Mouse (Mus musculus) liver, embryonic 14.5 days (tissue): Measurements from ENCODE around the gene G6pc2. TPM values are rescaled to one million over a fixed set of nuclear protein-coding genes. Genes with fewer than 3 reads are reported as not detected.

Experiments
- ATAC-seq: fragments of 200-750 bp; cut with Nextera tagmentation; 2 replicates; pipeline ENCODE4 v1.8.0; 2017; ENCODE audit warnings: moderate number of reproducible peaks, mild to moderate bottlenecking, moderate library complexity; ENCODE audit not compliant: insufficient read depth
- DNase-seq, 3 experiments: peaks; one replicate each; pipeline ENCODE4 v3.0.0-alpha.2; 2012 to 2013; ENCODE audit warnings: low read depth in 3 of 3, low spot score in 3 of 3
- H3K27ac ChIP-seq: fragments of 300-500 bp; sonication (generic); 2 replicates; pipeline ENCODE4 v1.5.1; 2014; ENCODE audit warnings: moderate library complexity, mild to moderate bottlenecking, control low read depth, inconsistent platforms
- H3K27me3 ChIP-seq: fragments of 300-500 bp; sonication (generic); 2 replicates; pipeline ENCODE4 v1.6.1; 2014; ENCODE audit warnings: mild to moderate bottlenecking, low read length, moderate library complexity; ENCODE audit not compliant: control insufficient read depth, insufficient read depth
- H3K36me3 ChIP-seq: fragments of 300-500 bp; sonication (generic); replicated peaks from 2 replicates; pipeline ENCODE4 v1.6.1; 2014; ENCODE audit warnings: low read depth; ENCODE audit not compliant: control insufficient read depth, insufficient read depth
- H3K4me1 ChIP-seq, 2 experiments: fragments of 200-500 bp in 1 of 2; fragments of 300-500 bp in 1 of 2; sonication (generic) in 1 of 2; replicated peaks; 2 replicates each; pipeline ENCODE4 v1.6.1; 2012 to 2014; ENCODE audit warnings: antibody characterized with exemption in 1 of 2, inconsistent platforms in 1 of 2, low read length in 1 of 2; ENCODE audit not compliant: control insufficient read depth in 2 of 2, insufficient read depth in 2 of 2
- H3K4me2 ChIP-seq: fragments of 300-500 bp; sonication (generic); 2 replicates; pipeline ENCODE4 v1.6.1; 2014; ENCODE audit warnings: low read depth, mild to moderate bottlenecking, control low read depth, moderate library complexity
- H3K4me3 ChIP-seq, 2 experiments: fragments of 200-500 bp in 1 of 2; fragments of 300-500 bp in 1 of 2; sonication (generic) in 1 of 2; 2 replicates each; pipeline ENCODE4 v1.5.1; 2012 to 2014; ENCODE audit warnings: low read depth in 2 of 2, low read length in 2 of 2, mild to moderate bottlenecking in 2 of 2, control low read depth in 1 of 2, inconsistent platforms in 1 of 2, moderate library complexity in 1 of 2; ENCODE audit not compliant: insufficient read depth in 1 of 2
- H3K9ac ChIP-seq: fragments of 300-500 bp; sonication (generic); replicated peaks from 2 replicates; pipeline ENCODE4 v1.6.1; 2014; ENCODE audit warnings: mild to moderate bottlenecking, control low read depth, moderate library complexity
- H3K9me3 ChIP-seq: fragments of 300-500 bp; sonication (generic); 2 replicates; pipeline ENCODE4 v1.6.1; 2016; ENCODE audit warnings: low read length, mixed read lengths; ENCODE audit not compliant: control insufficient read depth
- CTCF ChIP-seq: IDR thresholded peaks from 2 replicates; pipeline ENCODE4 v1.5.1; 2016; ENCODE audit warnings: antibody characterized with exemption, low read depth, control low read depth
- EP300 ChIP-seq: IDR thresholded peaks from 2 replicates; pipeline ENCODE4 v1.6.1; 2016; ENCODE audit warnings: antibody characterized with exemption, low read depth
- WGBS: fragments of 180-500 bp; shearing (Covaris S2); extraction: QIAGEN DNeasy Blood & Tissue Kit; methylation state at CpG from one replicate; pipeline ENCODE4 v1.1.7; 2014; ENCODE audit not compliant: insufficient replicate concordance; 5-methylcytosine and 5-hydroxymethylcytosine counted together
- polyA plus RNA-seq, 2 experiments: library from polyadenylated mRNA; depleted of rRNA in 1 of 2; stranded (reverse) in 1 of 2; unstranded in 1 of 2; fragments of >200 nt; fragmentation: Nextera tagmentation in 1 of 2; extraction: Ambion mirVana in 1 of 2; gene quantifications; 2 replicates each; pipeline versions ENCODE4 v1.2.1 to v1.2.3; 2012 to 2014

G6pc2 gene
- polyA plus RNA-seq (2012; rRNA removed) (not detected in 2 replicates), polyA plus RNA-seq (2014; fragmentation: Nextera tagmentation; extraction: Ambion mirVana) (not detected in 2 replicates)

DNA sequence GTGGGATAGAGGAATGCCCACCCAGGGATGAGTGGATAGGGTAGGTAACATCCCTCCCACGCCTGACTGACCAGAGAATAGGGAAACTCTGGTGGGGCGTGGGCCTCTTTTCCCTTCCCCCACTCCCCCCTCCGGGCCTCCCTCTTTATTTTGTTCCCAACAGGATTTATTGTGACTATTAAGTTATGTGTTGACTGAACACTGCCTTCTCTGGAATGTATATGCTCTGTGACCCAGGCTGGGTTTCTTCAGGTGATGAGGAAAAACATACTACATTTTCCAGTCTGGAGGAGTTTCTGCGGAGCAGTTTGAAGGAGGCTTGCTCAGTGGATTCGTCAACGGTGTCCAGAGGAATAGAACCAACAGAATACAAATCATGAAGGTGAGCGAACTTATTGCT lies at the start of gene G6pc2:
Gene G6pc2, plus strand, starts transcription at position 301 of the 400 bp plus-strand sequence.
- ATAC-seq = no peak

GRCm38 (mm10) chr2:69170395-69171077 lies 40.3 kb upstream of the G6pc2 start:
- 60% methylated on average over 9 of the region's 9 CpGs for WGBS
- ATAC-seq = no peak
- TF ChIP-seq EP300 (no peak), CTCF (no peak)
- Histone ChIP-seq H3K4me2 (no peak overlapping the region), H3K4me3 (no peak overlapping the region), H3K36me3 (no peaks in the 10 kb centered on the region), H3K27me3 (no peaks in the 10 kb centered on the region), H3K4me1 (no peaks in the 10 kb centered on the region), H3K9ac (no peak overlapping the region), H3K27ac (no peak overlapping the region), H3K9me3 (no peaks in the 10 kb centered on the region)
- no peak for DNase-seq

More for the DNA sequence above, at the start of gene G6pc2:
- H3K36me3 ChIP-seq = no peaks in the 10 kb centered on the region
- no peak within 1 kb of the TSS for H3K4me3 ChIP-seq
- 57% methylated on average over 7 of the region's 7 CpGs for WGBS
- no peak for TF ChIP-seq EP300
- TF ChIP-seq CTCF = no peak
- H3K27me3 ChIP-seq = no peaks in the 10 kb centered on the region
- no peak within 1 kb of the TSS for H3K4me2 ChIP-seq
- H3K9me3 ChIP-seq = no peaks in the 10 kb centered on the region
- no peak within 1 kb of the TSS for H3K27ac ChIP-seq
- H3K9ac ChIP-seq = no peak within 1 kb of the TSS
- peaks cover 2 to 3% of the 10 kb centered on the region in 2 experiments; a peak in 3 of 4 replicates for H3K4me1 ChIP-seq
- no peak for DNase-seq

DNA sequence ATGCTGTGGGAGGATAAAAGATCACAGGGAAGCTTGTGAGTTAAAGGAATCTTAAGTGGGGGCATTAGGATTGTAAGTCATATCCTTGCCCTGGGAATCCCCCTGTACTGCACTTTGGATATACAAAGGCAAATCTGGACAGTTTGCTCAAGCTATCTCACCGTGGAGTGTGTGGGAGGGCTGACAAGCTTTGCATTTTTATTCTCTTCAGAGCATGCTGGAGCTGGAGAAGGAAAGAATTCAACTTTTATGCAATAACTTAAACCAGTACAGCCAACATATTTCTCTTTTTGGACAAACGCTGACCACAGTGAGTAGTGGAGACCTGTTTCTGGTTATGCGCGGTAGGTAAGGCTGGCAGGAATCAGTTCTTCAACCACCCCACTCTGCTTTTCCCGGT lies 35.6 kb upstream of the G6pc2 start:
- no peaks in the 10 kb centered on the region for H3K4me1 ChIP-seq
- no peak for TF ChIP-seq EP300
- no peaks in the 10 kb centered on the region for H3K36me3 ChIP-seq
- H3K4me2 ChIP-seq = no peak overlapping the region
- ATAC-seq = no peak
- WGBS = 82% methylated on average over 5 of the region's 5 CpGs
- no peaks in the 10 kb centered on the region for H3K9me3 ChIP-seq
- DNase-seq = no peak
- H3K27ac ChIP-seq = no peak overlapping the region
- no peak overlapping the region for H3K9ac ChIP-seq
- H3K27me3 ChIP-seq = no peaks in the 10 kb centered on the region
- no peak overlapping the region for H3K4me3 ChIP-seq

DNA sequence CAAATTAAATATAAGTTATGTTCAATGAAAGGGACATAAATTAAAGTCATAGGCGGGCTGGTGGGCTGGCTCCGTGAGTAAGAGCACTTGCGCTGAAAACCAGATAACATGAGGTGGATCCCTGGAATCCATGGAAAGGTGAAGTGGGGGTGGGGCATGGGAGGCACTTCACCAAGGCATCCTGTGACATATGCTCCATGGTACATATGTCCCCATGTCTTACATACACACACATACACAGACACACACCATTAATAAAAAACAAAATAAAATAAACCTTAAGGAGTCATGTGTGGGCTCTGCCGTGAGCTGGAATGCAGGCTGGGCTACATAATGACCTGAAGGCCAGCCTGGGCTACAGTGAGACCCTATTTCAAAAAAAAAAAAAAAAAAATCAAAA lies 31.2 kb upstream of the G6pc2 start:
- DNase-seq (no peak), ATAC-seq (no peak)
- Histone ChIP-seq H3K36me3 (no peaks in the 10 kb centered on the region), H3K27ac (no peak overlapping the region), H3K4me3 (no peak overlapping the region), H3K27me3 (no peaks in the 10 kb centered on the region), H3K4me1 (no peaks in the 10 kb centered on the region), H3K4me2 (no peak overlapping the region), H3K9me3 (no peaks in the 10 kb centered on the region), H3K9ac (no peak overlapping the region)
- WGBS = 75% methylated on average over 4 of the region's 4 CpGs
- no peak for TF ChIP-seq EP300
- no peak for TF ChIP-seq CTCF

DNA sequence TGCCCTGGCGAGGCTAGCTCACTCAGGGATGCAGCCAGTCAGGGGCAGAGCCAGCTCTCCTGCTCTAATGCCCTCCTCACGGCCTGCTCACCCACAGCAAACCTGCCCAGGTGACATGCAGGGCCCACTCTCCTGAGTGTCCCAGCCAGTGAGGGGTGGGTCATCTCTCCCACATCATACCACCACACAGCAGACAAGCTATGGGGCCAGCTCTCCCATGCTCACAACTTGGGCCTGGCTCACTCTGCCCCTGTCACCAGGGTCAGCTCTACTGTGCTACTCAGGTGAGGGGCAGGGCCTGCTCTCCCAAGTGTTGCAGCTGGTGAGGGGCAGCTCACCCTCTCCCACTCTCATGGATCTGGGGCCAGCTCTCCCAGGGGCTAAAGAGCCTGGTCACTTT lies 22.9 kb upstream of the G6pc2 start:
- no peak for TF ChIP-seq EP300
- no peak for TF ChIP-seq CTCF
- Histone ChIP-seq H3K4me3 (no peak overlapping the region), H3K4me2 (no peak overlapping the region), H3K27ac (no peak overlapping the region), H3K9me3 (no peaks in the 10 kb centered on the region), H3K9ac (no peak overlapping the region), H3K27me3 (no peaks in the 10 kb centered on the region), H3K36me3 (peaks cover 9% of the 10 kb centered on the region), H3K4me1 (peaks cover 0 to 6% of the 10 kb centered on the region in 2 experiments; a peak in 1 of 4 replicates)
- peak; percentile 15; the same call in 1 of the 2 replicates for ATAC-seq
- DNase-seq = no peak
- 81% methylated on average over 2 of the region's 2 CpGs for WGBS
